Mouse (Mus musculus): ENCODE results near the gene 1810013L24Rik. TPM values are rescaled to one million over a fixed set of nuclear protein-coding genes. Genes with fewer than 3 reads are reported as not detected.

Gene 1810013L24Rik
- polyA plus RNA-seq (2015; fragmentation: Illumina TruSeq; extraction: RNeasy Lipid Tissue Mini Kit (QIAGEN cat#74804); ENCODE audit: low read depth, low replicate concordance) = 62.8 TPM

DNA sequence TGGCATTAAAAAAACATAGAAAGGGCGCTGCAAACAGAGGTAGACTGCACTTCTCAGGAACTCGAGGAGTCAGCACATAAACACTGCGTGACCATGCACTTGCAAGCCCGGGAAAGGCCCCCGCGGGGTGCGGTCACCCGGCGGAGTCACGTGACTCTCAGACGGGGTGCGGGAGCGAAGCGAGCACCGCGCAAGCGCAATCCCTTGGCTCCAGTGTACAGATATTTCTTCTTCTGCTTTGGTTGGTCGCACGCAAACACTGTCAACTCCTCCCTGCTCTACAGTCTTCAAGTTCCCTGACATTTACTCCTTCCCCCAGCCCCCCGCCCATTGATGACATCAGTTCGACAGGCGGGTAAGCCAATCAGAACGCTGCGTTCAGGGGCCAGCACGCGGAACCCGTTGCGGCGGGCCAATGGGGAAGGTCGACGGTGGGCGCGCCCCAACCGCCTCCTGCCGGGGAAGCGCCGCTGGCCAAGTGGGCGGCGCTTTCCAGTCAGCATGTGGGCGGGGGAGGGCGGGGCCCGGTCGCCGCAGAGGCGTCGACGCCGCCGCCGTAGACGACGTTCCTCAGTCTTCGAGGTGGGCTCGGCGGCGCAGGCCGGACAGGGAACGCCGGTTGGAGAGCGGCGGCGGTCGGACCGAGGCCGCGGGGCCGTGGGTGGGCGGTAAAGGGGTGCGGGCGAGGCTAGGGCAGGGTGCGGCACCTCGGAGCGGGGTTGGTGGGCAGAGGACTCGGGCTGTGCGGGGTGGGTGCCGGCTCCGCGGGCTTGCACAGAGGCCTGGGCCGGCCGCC is at the start of gene 1810013L24Rik:
1810013L24Rik (plus strand) TSS at position 537 of the 796 bp plus-strand sequence.

DNA sequence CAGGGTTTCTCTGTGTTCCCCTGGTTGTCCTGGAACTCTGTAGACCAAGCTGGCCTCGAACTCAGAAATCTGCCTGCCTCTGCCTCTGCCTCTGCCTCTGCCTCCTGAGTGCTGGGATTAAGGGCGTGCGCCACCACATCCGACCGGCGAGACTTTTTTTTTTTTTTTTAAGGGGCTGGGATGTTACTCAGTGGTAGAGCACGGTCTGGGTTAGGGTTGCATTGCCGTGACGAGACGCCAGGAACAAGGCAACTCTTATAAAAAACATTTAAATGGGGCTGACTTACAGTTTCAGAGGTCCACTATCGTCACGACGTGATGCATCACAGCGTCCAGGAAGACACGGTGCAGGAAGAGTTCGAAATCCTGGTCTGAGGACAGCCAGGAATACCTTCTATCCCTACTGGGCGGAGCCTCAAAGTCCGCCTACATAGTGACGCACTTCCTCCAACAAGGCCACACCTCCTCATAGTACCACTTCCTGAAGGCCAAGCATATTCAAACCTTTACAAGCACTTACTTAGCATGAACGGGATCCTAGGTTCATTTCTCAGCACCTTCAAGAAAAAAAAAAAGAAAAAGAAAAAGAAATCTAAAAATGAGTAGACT is 37.8 kb upstream of the 1810013L24Rik start, which contains the start of gene Usp7:
Usp7 (minus strand) TSS at position 360 of the 609 bp plus-strand sequence.

Other genes with a start within 250 kb of the 1810013L24Rik start
- 28.0 TPM for gene Pmm2, start 192.4 kb upstream of the 1810013L24Rik start, polyA plus RNA-seq (2015; fragmentation: Illumina TruSeq; extraction: RNeasy Lipid Tissue Mini Kit (QIAGEN cat#74804); ENCODE audit: low read depth, low replicate concordance)
- 15.5 TPM for gene Tmem186, start 192.4 kb upstream of the 1810013L24Rik start, polyA plus RNA-seq (2015; fragmentation: Illumina TruSeq; extraction: RNeasy Lipid Tissue Mini Kit (QIAGEN cat#74804); ENCODE audit: low read depth, low replicate concordance)
- 42.3 TPM for gene Carhsp1, start 157.9 kb upstream of the 1810013L24Rik start, polyA plus RNA-seq (2015; fragmentation: Illumina TruSeq; extraction: RNeasy Lipid Tissue Mini Kit (QIAGEN cat#74804); ENCODE audit: low read depth, low replicate concordance)
- not detected for gene Gm5767, start 149.3 kb upstream of the 1810013L24Rik start, polyA plus RNA-seq (2015; fragmentation: Illumina TruSeq; extraction: RNeasy Lipid Tissue Mini Kit (QIAGEN cat#74804); ENCODE audit: low read depth, low replicate concordance)
- gene Usp7, start 37.8 kb upstream of the 1810013L24Rik start, polyA plus RNA-seq (2015; fragmentation: Illumina TruSeq; extraction: RNeasy Lipid Tissue Mini Kit (QIAGEN cat#74804); ENCODE audit: low read depth, low replicate concordance) = 92.4 TPM

Data from brain, adult 10 weeks (tissue).